Comparison of ENCODE assay signal across 21 mouse cellular contexts in genomic region chr13:69732636-69733035, GRCm38 (mm10). TPM values are rescaled to one million over a fixed set of nuclear protein-coding genes. Genes with fewer than 3 reads are reported as not detected.
DNase-seq lines count a peak whose midpoint lies in the region; ATAC-seq and TF ChIP-seq lines count a peak whose summit lies in the region.
"Had no signal": no experiment of that assay in that cellular context is flagged by ENCODE, and none has a peak within 500 bp of the region (broad histone marks: within the 10 kb centered on the region; RNA-seq: fewer than 3 reads in every experiment).

No protein-coding gene starts in this region.

- no peaks in the 10 kb centered on the region for H3K9me3 ChIP-seq in forebrain, embryonic 16.5 days (ENCODE audit: control insufficient read depth, low read length)
- no peaks in the 10 kb centered on the region for H3K9me3 ChIP-seq in forebrain, embryonic 13.5 days (replicated peaks)
- H3K9me3 ChIP-seq in heart, embryonic 13.5 days: no peaks in the 10 kb centered on the region
- no peaks in the 10 kb centered on the region for H3K9me3 ChIP-seq in neural tube, embryonic 13.5 days
- H3K9me3 ChIP-seq: liver, embryonic 15.5 days had no signal

- peaks cover 69% of the 10 kb centered on the region for H3K4me1 ChIP-seq in forebrain, embryonic 16.5 days (replicated peaks; ENCODE audit: control insufficient read depth, insufficient read depth, low read length)
- peaks cover 47% of the 10 kb centered on the region for H3K4me1 ChIP-seq in forebrain, embryonic 13.5 days
- peaks cover 18% of the 10 kb centered on the region for H3K4me1 ChIP-seq in heart, embryonic 13.5 days
- H3K4me1 ChIP-seq in neural tube, embryonic 13.5 days (replicated peaks): peaks cover 78% of the 10 kb centered on the region
- H3K4me1 ChIP-seq: liver, embryonic 15.5 days had no signal

- peak overlapping the region; percentile 34 for H3K4me2 ChIP-seq in forebrain, embryonic 16.5 days (ENCODE audit: low read length)
- H3K4me2 ChIP-seq in forebrain, embryonic 13.5 days: no peak overlapping the region
- peak overlapping the region; percentile 51 for H3K4me2 ChIP-seq in heart, embryonic 13.5 days
- peak overlapping the region; percentile 86 for H3K4me2 ChIP-seq in neural tube, embryonic 13.5 days
- H3K4me2 ChIP-seq: liver, embryonic 15.5 days had no signal

- 91% methylated on average over 6 of the region's 6 CpGs for WGBS in forebrain, embryonic 16.5 days
- 93% methylated on average over 6 of the region's 6 CpGs for WGBS in forebrain, embryonic 13.5 days
- WGBS in heart, embryonic 13.5 days: 46% methylated on average over 6 of the region's 6 CpGs
- 85% methylated on average over 6 of the region's 6 CpGs for WGBS in neural tube, embryonic 13.5 days

- no peak for TF ChIP-seq CTCF in left cerebral cortex, adult 2 months (IDR thresholded peaks at IDR 0.05)

- H3K36me3 ChIP-seq in forebrain, embryonic 16.5 days (ENCODE audit: control insufficient read depth, insufficient read depth): peaks cover 6% of the 10 kb centered on the region
- peaks cover 25% of the 10 kb centered on the region for H3K36me3 ChIP-seq in forebrain, embryonic 13.5 days (ENCODE audit: poor library complexity, severe bottlenecking)
- H3K36me3 ChIP-seq in heart, embryonic 13.5 days: no peaks in the 10 kb centered on the region
- H3K36me3 ChIP-seq in neural tube, embryonic 13.5 days: peaks cover 61% of the 10 kb centered on the region
- H3K36me3 ChIP-seq: liver, embryonic 15.5 days had no signal

- no peaks in the 10 kb centered on the region for H3K27me3 ChIP-seq in forebrain, embryonic 16.5 days (replicated peaks; ENCODE audit: control insufficient read depth, insufficient read depth, low read length)
- H3K27me3 ChIP-seq in forebrain, embryonic 13.5 days: peaks cover 26% of the 10 kb centered on the region
- H3K27me3 ChIP-seq in heart, embryonic 13.5 days (replicated peaks): peaks cover 40% of the 10 kb centered on the region
- H3K27me3 ChIP-seq in neural tube, embryonic 13.5 days: peaks cover 7% of the 10 kb centered on the region; the same call in 1 of the 2 replicates

- DNase-seq in left cerebral cortex, adult 2 months (ENCODE audit: extremely low spot score in 1 of 2, low spot score in 2 of 2): peak in 1 of 2 experiments; percentile 30
- no peak for DNase-seq in left cerebral cortex, postnatal 10 days (ENCODE audit: extremely low spot score in 1 of 2, low spot score in 2 of 2)
- no peak for DNase-seq in thymus, postnatal 0 days (ENCODE audit: low spot score)
- no peak for DNase-seq in cerebellum, adult 8-10 months
- DNase-seq: adrenal gland, adult 2 months; cerebellum, adult 11-12 months; cerebellum, postnatal 36 days; gastrocnemius, postnatal 25 days; kidney, adult 8-10 months; kidney, postnatal 36 days; layer of hippocampus, adult 9-11 months; lung, postnatal 10 days; thymus, adult 18-20 months had no signal

- no peak overlapping the region for H3K9ac ChIP-seq in forebrain, embryonic 16.5 days (replicated peaks; ENCODE audit: low read depth, low read length)
- H3K9ac ChIP-seq in forebrain, embryonic 13.5 days: no peak overlapping the region
- no peak overlapping the region for H3K9ac ChIP-seq in heart, embryonic 13.5 days
- no peak overlapping the region for H3K9ac ChIP-seq in neural tube, embryonic 13.5 days
- H3K9ac ChIP-seq: liver, embryonic 15.5 days had no signal

- ATAC-seq in forebrain, embryonic 16.5 days: no peak
- ATAC-seq in forebrain, embryonic 13.5 days: no peak
- no peak for ATAC-seq in heart, embryonic 13.5 days (ENCODE audit: extremely low read depth, insufficient number of reproducible peaks, low FRiP score, low TSS enrichment)
- no peak for ATAC-seq in neural tube, embryonic 13.5 days (ENCODE audit: low read depth)

- no peak overlapping the region for H3K4me3 ChIP-seq in forebrain, embryonic 16.5 days (replicated peaks; ENCODE audit: low read length)
- H3K4me3 ChIP-seq in forebrain, embryonic 13.5 days: no peak overlapping the region
- peak overlapping the region; percentile 1; the same call in 1 of the 2 replicates for H3K4me3 ChIP-seq in left cerebral cortex, adult 2 months
- no peak overlapping the region for H3K4me3 ChIP-seq in heart, embryonic 13.5 days
- peak overlapping the region; percentile 89; the same call in 1 of the 2 replicates for H3K4me3 ChIP-seq in neural tube, embryonic 13.5 days
- H3K4me3 ChIP-seq: liver, embryonic 15.5 days had no signal

- no peak overlapping the region for H3K27ac ChIP-seq in forebrain, embryonic 16.5 days (ENCODE audit: low read length)
- no peak overlapping the region for H3K27ac ChIP-seq in forebrain, embryonic 13.5 days
- H3K27ac ChIP-seq in left cerebral cortex, adult 2 months: no peak overlapping the region
- H3K27ac ChIP-seq in heart, embryonic 13.5 days (replicated peaks): peak overlapping the region; percentile 42; the same call in 1 of the 2 replicates
- H3K27ac ChIP-seq in neural tube, embryonic 13.5 days (replicated peaks): no peak overlapping the region
- H3K27ac ChIP-seq: liver, embryonic 15.5 days had no signal

- intact Hi-C loops in left cerebral cortex, adult 2 months (cut with DNase I): no loop called here
- intact Hi-C loops in left cerebral cortex, postnatal 10 days (cut with DNase I): no loop called here

RNA-seq across cellular contexts. Expression of gene Ube2ql1, which starts 7.1 kb away (rescaled TPM):
- 26.4 and 32.4 TPM in 2 replicates for polyA plus RNA-seq in forebrain, embryonic 16.5 days (2015; fragmentation: Nextera tagmentation; extraction: Ambion mirVana)
- 10.5 and 11.4 TPM in 2 replicates for polyA plus RNA-seq in forebrain, embryonic 13.5 days (2015; fragmentation: Nextera tagmentation; extraction: Ambion mirVana)
- total RNA-seq in left cerebral cortex, adult 2 months (2021): 100 to 1,000 TPM; 220 to 221 TPM
- total RNA-seq in left cerebral cortex, postnatal 10 days (2021): 100 to 1,000 TPM; 195 to 198 TPM
- 0.60 and 0.62 TPM in 2 replicates for polyA plus RNA-seq in heart, embryonic 13.5 days (2015; fragmentation: Nextera tagmentation; extraction: Ambion mirVana)
- polyA plus RNA-seq in neural tube, embryonic 13.5 days (2015; fragmentation: Nextera tagmentation; extraction: Ambion mirVana): 38.6 and 43.3 TPM in 2 replicates
- 0.18 and 0.26 TPM in 2 replicates for polyA plus RNA-seq in thymus, postnatal 0 days (2015; fragmentation: Nextera tagmentation; extraction: Ambion mirVana)
- total RNA-seq: megakaryocyte-erythroid progenitor cell, adult 5-6 weeks; MEL; neutrophil, adult 5-6 weeks had no signal

Comparison
In these comparisons a context has a peak if more than half of its experiments do, and no peak if none do; other contexts are left out.
1. H3K4me3 ChIP-seq: peak in left cerebral cortex, adult 2 months (single experiment) and neural tube, embryonic 13.5 days (single experiment); none in forebrain, embryonic 16.5 days (single experiment), forebrain, embryonic 13.5 days (single experiment) and heart, embryonic 13.5 days (single experiment).